Mouse (Mus musculus): ENCODE measurements around the gene Igdcc4. TPM values are rescaled to one million over a fixed set of nuclear protein-coding genes. Genes with fewer than 3 reads are reported as not detected.
A peak's percentile ranks its signal among the peaks of the same experiment; 100 is the strongest.

Igdcc4 gene
- polyA plus RNA-seq, 1 experiment from 2014 or later = 5.6 TPM

- H3K9me3 ChIP-seq (replicated peaks) = no peaks in the 10 kb centered on the region
- WGBS (ENCODE audit: insufficient replicate concordance) = 2% methylated on average over 60 of the region's 69 CpGs
- no peak for ATAC-seq
- H3K4me3 ChIP-seq = peak overlapping the region; percentile 42
- peaks cover 11% of the 10 kb centered on the region; the same call in 1 of the 2 replicates for H3K4me1 ChIP-seq
- no peak overlapping the region for H3K27ac ChIP-seq
- H3K27me3 ChIP-seq (replicated peaks) = peaks cover 87% of the 10 kb centered on the region
- peak overlapping the region; percentile 66 for H3K4me2 ChIP-seq
- H3K9ac ChIP-seq = no peak overlapping the region
- no peaks in the 10 kb centered on the region for H3K36me3 ChIP-seq
These were observed 61.7 kb downstream of the Igdcc4 start for GRCm38 (mm10) chr9:65162711-65163639.

- peaks cover 11% of the 10 kb centered on the region; the same call in 1 of the 2 replicates for H3K4me1 ChIP-seq
- H3K36me3 ChIP-seq = no peaks in the 10 kb centered on the region
- H3K4me2 ChIP-seq = no peak overlapping the region
- 5% methylated on average over 1 of the region's 1 CpGs for WGBS (ENCODE audit: insufficient replicate concordance)
- H3K9me3 ChIP-seq (replicated peaks) = no peaks in the 10 kb centered on the region
- H3K27ac ChIP-seq = no peak overlapping the region
- ATAC-seq = no peak
- H3K9ac ChIP-seq = no peak overlapping the region
- no peak overlapping the region for H3K4me3 ChIP-seq
- H3K27me3 ChIP-seq (replicated peaks) = peaks cover 69% of the 10 kb centered on the region
These were observed 63.6 kb downstream of the Igdcc4 start for GRCm38 (mm10) chr9:65164870-65165269.

- no peak overlapping the region for H3K27ac ChIP-seq
- H3K4me2 ChIP-seq = no peak overlapping the region
- no peak overlapping the region for H3K4me3 ChIP-seq
- peaks cover 11% of the 10 kb centered on the region; the same call in 1 of the 2 replicates for H3K4me1 ChIP-seq
- 59% methylated on average over 9 of the region's 9 CpGs for WGBS (ENCODE audit: insufficient replicate concordance)
- no peaks in the 10 kb centered on the region for H3K9me3 ChIP-seq (replicated peaks)
- no peaks in the 10 kb centered on the region for H3K36me3 ChIP-seq
- peaks cover 54% of the 10 kb centered on the region for H3K27me3 ChIP-seq (replicated peaks)
- ATAC-seq = no peak
- no peak overlapping the region for H3K9ac ChIP-seq
These were observed 65.1 kb downstream of the Igdcc4 start for GRCm38 (mm10) chr9:65166386-65166785.

GRCm38 (mm10) chr9:65168534-65168933, 67.2 kb downstream of the Igdcc4 start:
- WGBS (ENCODE audit: insufficient replicate concordance) = 44% methylated on average over 6 of the region's 6 CpGs
- no peaks in the 10 kb centered on the region for H3K36me3 ChIP-seq
- no peak overlapping the region for H3K4me2 ChIP-seq
- H3K27ac ChIP-seq = no peak overlapping the region
- H3K4me1 ChIP-seq = no peaks in the 10 kb centered on the region
- no peak overlapping the region for H3K9ac ChIP-seq
- no peak for ATAC-seq
- no peaks in the 10 kb centered on the region for H3K9me3 ChIP-seq (replicated peaks)
- H3K4me3 ChIP-seq = no peak overlapping the region
- H3K27me3 ChIP-seq (replicated peaks) = peaks cover 42% of the 10 kb centered on the region

GRCm38 (mm10) chr9:65168952-65169351, 67.7 kb downstream of the Igdcc4 start:
- no peaks in the 10 kb centered on the region for H3K4me1 ChIP-seq
- H3K4me3 ChIP-seq = no peak overlapping the region
- no peak overlapping the region for H3K27ac ChIP-seq
- peaks cover 42% of the 10 kb centered on the region for H3K27me3 ChIP-seq (replicated peaks)
- H3K36me3 ChIP-seq = no peaks in the 10 kb centered on the region
- ATAC-seq = no peak
- no peak overlapping the region for H3K4me2 ChIP-seq
- WGBS (ENCODE audit: insufficient replicate concordance) = 64% methylated on average over 4 of the region's 4 CpGs
- no peak overlapping the region for H3K9ac ChIP-seq
- no peaks in the 10 kb centered on the region for H3K9me3 ChIP-seq (replicated peaks)

- H3K4me1 ChIP-seq = no peaks in the 10 kb centered on the region
- no peak overlapping the region for H3K9ac ChIP-seq
- H3K27ac ChIP-seq = no peak overlapping the region
- no peak overlapping the region for H3K4me3 ChIP-seq
- ATAC-seq = no peak
- WGBS (ENCODE audit: insufficient replicate concordance) = 48% methylated on average over 9 of the region's 9 CpGs
- H3K36me3 ChIP-seq = no peaks in the 10 kb centered on the region
- no peaks in the 10 kb centered on the region for H3K9me3 ChIP-seq (replicated peaks)
- no peak overlapping the region for H3K4me2 ChIP-seq
- peaks cover 45% of the 10 kb centered on the region for H3K27me3 ChIP-seq (replicated peaks)
These were observed 71.4 kb downstream of the Igdcc4 start for GRCm38 (mm10) chr9:65172654-65173053.

- ATAC-seq = no peak
These were observed 74.1 kb downstream of the Igdcc4 start for GRCm38 (mm10) chr9:65175234-65175938.

GRCm38 (mm10) chr9:65175939-65176871, 74.9 kb downstream of the Igdcc4 start:
- Histone ChIP-seq H3K4me3 (no peak overlapping the region), H3K27ac (no peak overlapping the region), H3K27me3 (replicated peaks) (peaks cover 81% of the 10 kb centered on the region), H3K4me1 (peaks cover 6% of the 10 kb centered on the region; the same call in 1 of the 2 replicates), H3K9me3 (replicated peaks) (no peaks in the 10 kb centered on the region), H3K9ac (no peak overlapping the region), H3K36me3 (no peaks in the 10 kb centered on the region), H3K4me2 (no peak overlapping the region)
- 35% methylated on average over 9 of the region's 9 CpGs for WGBS (ENCODE audit: insufficient replicate concordance)
- ATAC-seq = no peak

More at GRCm38 (mm10) chr9:65175234-65175938, 74.1 kb downstream of the Igdcc4 start:
- Histone ChIP-seq H3K27ac (no peak overlapping the region), H3K4me2 (no peak overlapping the region), H3K27me3 (replicated peaks) (peaks cover 72% of the 10 kb centered on the region), H3K36me3 (no peaks in the 10 kb centered on the region), H3K9me3 (replicated peaks) (no peaks in the 10 kb centered on the region), H3K4me3 (no peak overlapping the region), H3K4me1 (peaks cover 6% of the 10 kb centered on the region; the same call in 1 of the 2 replicates), H3K9ac (no peak overlapping the region)
- WGBS (ENCODE audit: insufficient replicate concordance) = 34% methylated on average over 5 of the region's 5 CpGs

GRCm38 (mm10) chr9:65177497-65177896, 76.2 kb downstream of the Igdcc4 start:
- H3K4me1 ChIP-seq = peaks cover 6% of the 10 kb centered on the region; the same call in 1 of the 2 replicates
- no peak overlapping the region for H3K4me3 ChIP-seq
- no peaks in the 10 kb centered on the region for H3K36me3 ChIP-seq
- H3K9ac ChIP-seq = no peak overlapping the region
- no peak overlapping the region for H3K27ac ChIP-seq
- ATAC-seq = no peak
- no peak overlapping the region for H3K4me2 ChIP-seq
- no peaks in the 10 kb centered on the region for H3K9me3 ChIP-seq (replicated peaks)
- peaks cover 94% of the 10 kb centered on the region for H3K27me3 ChIP-seq (replicated peaks)
- WGBS (ENCODE audit: insufficient replicate concordance) = 49% methylated on average over 3 of the region's 3 CpGs

GRCm38 (mm10) chr9:65177912-65178311, 76.6 kb downstream of the Igdcc4 start:
- H3K27me3 ChIP-seq (replicated peaks) = peaks cover 94% of the 10 kb centered on the region
- ATAC-seq = no peak
- no peak overlapping the region for H3K27ac ChIP-seq
- no peaks in the 10 kb centered on the region for H3K9me3 ChIP-seq (replicated peaks)
- H3K4me2 ChIP-seq = no peak overlapping the region
- H3K9ac ChIP-seq = no peak overlapping the region
- H3K4me1 ChIP-seq = peaks cover 6% of the 10 kb centered on the region; the same call in 1 of the 2 replicates
- H3K36me3 ChIP-seq = no peaks in the 10 kb centered on the region
- WGBS (ENCODE audit: insufficient replicate concordance) = 45% methylated on average over 10 of the region's 10 CpGs
- no peak overlapping the region for H3K4me3 ChIP-seq

Data from liver, embryonic 12.5 days (tissue).